Mouse (Mus musculus) bone marrow, adult 2 months (tissue): ENCODE measurements around the gene Mogat2.

Source experiments
- CTCF ChIP-seq: fragments of 200-500 bp; IDR thresholded peaks from 2 replicates; pipeline ENCODE4 v1.5.1; 2011; ENCODE audit warnings: low read length, control low read depth; ENCODE audit not compliant: control insufficient read depth, insufficient read depth
- POLR2A ChIP-seq: fragments of 200-500 bp; IDR thresholded peaks from 2 replicates; pipeline ENCODE4 v1.6.1; 2011; ENCODE audit warnings: low read depth, mild to moderate bottlenecking, control low read depth, low read length, borderline replicate concordance; ENCODE audit not compliant: control insufficient read depth

GRCm38 (mm10) chr7:99248157-99248742 is 9.8 kb upstream of the Mogat2 start:
- TF ChIP-seq POLR2A (no peak), CTCF (no peak)
